Mouse (Mus musculus) neural tube, embryonic 12.5 days (tissue): ENCODE measurements at regions not wholly inside any gene's neighbourhood (a gene's known extent, or its start where the extent isn't known, plus 50 kb on each side); places are given as distances from the start of the nearest gene placed in this dataset.

Experiments
- ATAC-seq: fragments of 200-750 bp; cut with Nextera tagmentation; 2 replicates; pipeline ENCODE4 v1.8.0; 2017; ENCODE audit warnings: low read depth, mild to moderate bottlenecking, moderate TSS enrichment, moderate library complexity; ENCODE audit not compliant: low FRiP score
- H3K27ac ChIP-seq: fragments of 300-500 bp; sonication (generic); 2 replicates; pipeline ENCODE4 v1.5.1; 2016
- H3K27me3 ChIP-seq: fragments of 300-500 bp; sonication (generic); replicated peaks from 2 replicates; pipeline ENCODE4 v1.6.1; 2016; ENCODE audit warnings: mild to moderate bottlenecking
- H3K36me3 ChIP-seq: fragments of 300-500 bp; sonication (generic); 2 replicates; pipeline ENCODE4 v1.6.1; 2016; ENCODE audit warnings: mild to moderate bottlenecking
- H3K4me1 ChIP-seq: fragments of 300-500 bp; sonication (generic); 2 replicates; pipeline ENCODE4 v1.6.1; 2016
- H3K4me2 ChIP-seq: fragments of 300-500 bp; sonication (generic); replicated peaks from 2 replicates; pipeline ENCODE4 v1.6.1; 2016; ENCODE audit warnings: mild to moderate bottlenecking
- H3K4me3 ChIP-seq: fragments of 300-500 bp; sonication (generic); 2 replicates; pipeline ENCODE4 v1.5.1; 2016
- H3K9ac ChIP-seq: fragments of 300-500 bp; sonication (generic); 2 replicates; pipeline ENCODE4 v1.6.1; 2016; ENCODE audit warnings: mild to moderate bottlenecking
- H3K9me3 ChIP-seq: fragments of 300-500 bp; sonication (generic); 2 replicates; pipeline ENCODE4 v1.6.1; 2016; ENCODE audit warnings: mild to moderate bottlenecking
- WGBS: fragments of 180-500 bp; shearing (Covaris S2); methylation state at CpG from one replicate; pipeline ENCODE4 v1.1.7; 2016; 5-methylcytosine and 5-hydroxymethylcytosine counted together

GRCm38 (mm10) chr1:194114399-194114798 lies 503.6 kb upstream of the Plxna2 start:
- no peak overlapping the region for H3K27ac ChIP-seq
- H3K36me3 ChIP-seq: no peaks in the 10 kb centered on the region
- H3K4me1 ChIP-seq: peaks cover 2% of the 10 kb centered on the region; the same call in 1 of the 2 replicates
- no peaks in the 10 kb centered on the region for H3K9me3 ChIP-seq
- H3K9ac ChIP-seq: no peak overlapping the region
- no peaks in the 10 kb centered on the region for H3K27me3 ChIP-seq
- no peak overlapping the region for H3K4me2 ChIP-seq
- ATAC-seq: no peak
- WGBS: 57% methylated on average over 1 of the region's 1 CpGs
- no peak overlapping the region for H3K4me3 ChIP-seq

GRCm38 (mm10) chr1:194111931-194112330 lies 506.1 kb upstream of the Plxna2 start:
- no peak overlapping the region for H3K4me3 ChIP-seq
- no peak for ATAC-seq
- H3K4me2 ChIP-seq: no peak overlapping the region
- H3K9me3 ChIP-seq: no peaks in the 10 kb centered on the region
- peaks cover 5% of the 10 kb centered on the region; the same call in 1 of the 2 replicates for H3K4me1 ChIP-seq
- no peaks in the 10 kb centered on the region for H3K27me3 ChIP-seq
- no peak overlapping the region for H3K9ac ChIP-seq
- H3K36me3 ChIP-seq: no peaks in the 10 kb centered on the region
- no peak overlapping the region for H3K27ac ChIP-seq
- 82% methylated on average over 2 of the region's 2 CpGs for WGBS

- Histone ChIP-seq H3K27me3 (no peaks in the 10 kb centered on the region), H3K9me3 (no peaks in the 10 kb centered on the region), H3K36me3 (no peaks in the 10 kb centered on the region), H3K27ac (no peak overlapping the region), H3K4me3 (no peak overlapping the region), H3K9ac (no peak overlapping the region), H3K4me2 (no peak overlapping the region), H3K4me1 (peaks cover 5% of the 10 kb centered on the region; the same call in 1 of the 2 replicates)
- WGBS: 54% methylated on average over 5 of the region's 5 CpGs
- ATAC-seq: no peak
These were observed 508.6 kb upstream of the Plxna2 start for GRCm38 (mm10) chr1:194109172-194110071.

- WGBS: 24% methylated on average over 2 of the region's 2 CpGs
- Histone ChIP-seq H3K27me3 (no peaks in the 10 kb centered on the region), H3K4me3 (no peak overlapping the region), H3K9ac (no peak overlapping the region), H3K27ac (no peak overlapping the region), H3K9me3 (no peaks in the 10 kb centered on the region), H3K4me1 (peaks cover 5% of the 10 kb centered on the region; the same call in 1 of the 2 replicates), H3K4me2 (no peak overlapping the region), H3K36me3 (no peaks in the 10 kb centered on the region)
- ATAC-seq: no peak
These were observed 509.9 kb upstream of the Plxna2 start for GRCm38 (mm10) chr1:194108132-194108531.

GRCm38 (mm10) chr1:194107271-194107938 lies 510.6 kb upstream of the Plxna2 start:
- no peak overlapping the region for H3K9ac ChIP-seq
- 84% methylated on average over 3 of the region's 3 CpGs for WGBS
- ATAC-seq: no peak
- no peaks in the 10 kb centered on the region for H3K27me3 ChIP-seq
- H3K36me3 ChIP-seq: no peaks in the 10 kb centered on the region
- H3K9me3 ChIP-seq: no peaks in the 10 kb centered on the region
- H3K4me1 ChIP-seq: peaks cover 5% of the 10 kb centered on the region; the same call in 1 of the 2 replicates
- no peak overlapping the region for H3K4me3 ChIP-seq
- no peak overlapping the region for H3K27ac ChIP-seq
- H3K4me2 ChIP-seq: no peak overlapping the region

GRCm38 (mm10) chr1:194089918-194090548 lies 528.0 kb upstream of the Plxna2 start:
- ATAC-seq: no peak
- Histone ChIP-seq H3K36me3 (no peaks in the 10 kb centered on the region), H3K27me3 (no peaks in the 10 kb centered on the region), H3K4me1 (no peaks in the 10 kb centered on the region), H3K4me3 (no peak overlapping the region), H3K9ac (no peak overlapping the region), H3K9me3 (no peaks in the 10 kb centered on the region), H3K4me2 (no peak overlapping the region), H3K27ac (no peak overlapping the region)
- WGBS: 77% methylated on average over 2 of the region's 2 CpGs

GRCm38 (mm10) chr1:194058512-194058911 lies 559.5 kb upstream of the Plxna2 start:
- no peaks in the 10 kb centered on the region for H3K4me1 ChIP-seq
- H3K9me3 ChIP-seq: no peaks in the 10 kb centered on the region
- no peak overlapping the region for H3K9ac ChIP-seq
- no peak overlapping the region for H3K4me2 ChIP-seq
- no peaks in the 10 kb centered on the region for H3K27me3 ChIP-seq
- no peak overlapping the region for H3K27ac ChIP-seq
- H3K4me3 ChIP-seq: no peak overlapping the region
- H3K36me3 ChIP-seq: no peaks in the 10 kb centered on the region
- ATAC-seq: no peak
- WGBS: 80% methylated on average over 5 of the region's 5 CpGs

GRCm38 (mm10) chr1:194056544-194056943 lies 561.5 kb upstream of the Plxna2 start:
- Histone ChIP-seq H3K4me3 (no peak overlapping the region), H3K36me3 (no peaks in the 10 kb centered on the region), H3K27ac (no peak overlapping the region), H3K27me3 (no peaks in the 10 kb centered on the region), H3K9me3 (no peaks in the 10 kb centered on the region), H3K9ac (no peak overlapping the region), H3K4me2 (no peak overlapping the region), H3K4me1 (no peaks in the 10 kb centered on the region)
- 10% methylated on average over 1 of the region's 1 CpGs for WGBS
- no peak for ATAC-seq

GRCm38 (mm10) chr1:194049746-194050351 lies 568.2 kb upstream of the Plxna2 start:
- H3K27ac ChIP-seq: no peak overlapping the region
- no peaks in the 10 kb centered on the region for H3K4me1 ChIP-seq
- no peak overlapping the region for H3K4me3 ChIP-seq
- ATAC-seq: no peak
- 72% methylated on average over 4 of the region's 4 CpGs for WGBS
- no peaks in the 10 kb centered on the region for H3K9me3 ChIP-seq
- H3K27me3 ChIP-seq: no peaks in the 10 kb centered on the region
- H3K9ac ChIP-seq: no peak overlapping the region
- no peaks in the 10 kb centered on the region for H3K36me3 ChIP-seq
- no peak overlapping the region for H3K4me2 ChIP-seq

- ATAC-seq: peak; percentile 68
- no peak overlapping the region for H3K4me3 ChIP-seq
- H3K27ac ChIP-seq: no peak overlapping the region
- no peak overlapping the region for H3K4me2 ChIP-seq
- 32% methylated on average over 8 of the region's 8 CpGs for WGBS
- H3K36me3 ChIP-seq: no peaks in the 10 kb centered on the region
- H3K27me3 ChIP-seq: no peaks in the 10 kb centered on the region
- H3K4me1 ChIP-seq: peaks cover 14% of the 10 kb centered on the region
- no peak overlapping the region for H3K9ac ChIP-seq
- no peaks in the 10 kb centered on the region for H3K9me3 ChIP-seq
These were observed 576.3 kb upstream of the Plxna2 start for GRCm38 (mm10) chr1:194041393-194042352.

- H3K36me3 ChIP-seq: no peaks in the 10 kb centered on the region
- H3K9me3 ChIP-seq: no peaks in the 10 kb centered on the region
- no peak overlapping the region for H3K4me3 ChIP-seq
- no peak overlapping the region for H3K27ac ChIP-seq
- no peaks in the 10 kb centered on the region for H3K27me3 ChIP-seq
- no peak for ATAC-seq
- H3K4me1 ChIP-seq: peaks cover 19% of the 10 kb centered on the region
- no peak overlapping the region for H3K4me2 ChIP-seq
- no peak overlapping the region for H3K9ac ChIP-seq
These were observed 579.3 kb upstream of the Plxna2 start for GRCm38 (mm10) chr1:194038711-194039110.
